Mouse (Mus musculus) ES-E14 (cell line): ENCODE data around the gene Nsun2. TPM values are rescaled to one million over a fixed set of nuclear protein-coding genes. Genes with fewer than 3 reads are reported as not detected.
"Not testable (repeated sequence)": the region's sequence is repeated elsewhere in the genome, so short reads cannot be mapped to it uniquely, and the experiment has no call there.

Source experiments
- DNase-seq: peaks from one replicate; pipeline ENCODE4 v3.0.0-alpha.2; 2013; ENCODE audit warnings: low read depth, low spot score
- H3K27ac ChIP-seq: 2 replicates; pipeline ENCODE4 v1.5.1; 2012; ENCODE audit warnings: low read depth, mild to moderate bottlenecking, low read length, moderate library complexity, mixed read lengths; ENCODE audit not compliant: poor library complexity, insufficient read depth, severe bottlenecking
- H3K36me3 ChIP-seq: 2 replicates; pipeline ENCODE4 v1.6.1; 2012; ENCODE audit warnings: mild to moderate bottlenecking, low read length, moderate library complexity, mixed read lengths; ENCODE audit not compliant: control insufficient read depth, poor library complexity, insufficient read depth, severe bottlenecking
- H3K4me1 ChIP-seq, 2 experiments: fragments of 150-350 bp in 1 of 2; sonication (generic) in 1 of 2; 2 replicates each; pipeline ENCODE4 v1.6.1; 2012; ENCODE audit warnings: low read length in 2 of 2, mild to moderate bottlenecking in 1 of 2, mixed read lengths in 1 of 2; ENCODE audit not compliant: control insufficient read depth in 2 of 2, insufficient read depth in 2 of 2, poor library complexity in 1 of 2
- H3K4me3 ChIP-seq, 2 experiments: fragments of 150-350 bp in 1 of 2; sonication (generic) in 1 of 2; 2 replicates each; pipeline ENCODE4 v1.5.1; 2012; ENCODE audit warnings: low read length in 2 of 2, low read depth in 1 of 2, mild to moderate bottlenecking in 1 of 2, mixed read lengths in 1 of 2; ENCODE audit not compliant: insufficient read depth in 1 of 2, poor library complexity in 1 of 2, severe bottlenecking in 1 of 2
- H3K9ac ChIP-seq: 2 replicates; pipeline ENCODE4 v1.6.1; 2012; ENCODE audit warnings: low read depth, mild to moderate bottlenecking, low read length, mixed read lengths; ENCODE audit not compliant: poor library complexity, insufficient read depth, severe bottlenecking
- H3K9me3 ChIP-seq: fragments of 150-350 bp; sonication (generic); 2 replicates; pipeline ENCODE4 v1.6.1; 2012; ENCODE audit warnings: low read depth, mild to moderate bottlenecking, low read length; ENCODE audit not compliant: control insufficient read depth, insufficient read depth
- CHD2 ChIP-seq: IDR thresholded peaks from 2 replicates; pipeline ENCODE4 v1.6.1; 2014; ENCODE audit warnings: mild to moderate bottlenecking, low read depth, low read length, inconsistent platforms
- HCFC1 ChIP-seq: IDR thresholded peaks from 2 replicates; pipeline ENCODE4 v1.6.1; 2012; ENCODE audit warnings: low read length, inconsistent platforms, borderline replicate concordance; ENCODE audit not compliant: insufficient read depth
- MAFK ChIP-seq: IDR thresholded peaks from 2 replicates; pipeline ENCODE4 v1.6.1; 2014; ENCODE audit warnings: mild to moderate bottlenecking, low read depth, low read length, inconsistent platforms; ENCODE audit not compliant: insufficient read depth
- ZC3H11A ChIP-seq: IDR thresholded peaks from 2 replicates; pipeline ENCODE4 v1.6.1; 2012; ENCODE audit warnings: low read depth, mild to moderate bottlenecking, inconsistent platforms, low read length, borderline replicate concordance
- ZNF384 ChIP-seq: IDR thresholded peaks from 2 replicates; pipeline ENCODE4 v1.6.1; 2012; ENCODE audit warnings: low read depth, low read length, inconsistent platforms
- in situ Hi-C, 2 experiments: fragments of 600-800 bp; cut with MboI; formaldehyde crosslinking; loops; one replicate each; pipeline ENCODE4 v1.15.1; 2025; ENCODE audit warnings: low sequenced_read_pairs in 2 of 2, inconsistent platforms in 1 of 2; ENCODE audit not compliant: unreplicated experiment in 2 of 2
- total RNA-seq: library from RNA; depleted of rRNA; stranded (reverse); fragments of 300-350 nt; gene quantifications from 2 replicates; pipeline ENCODE4 v1.2.3, GENCODE M21; 2012

Gene Nsun2
- total RNA-seq, 1 experiment, result 220 TPM

- Histone ChIP-seq H3K4me1 (peaks cover 0 to 2% of the 10 kb centered on the region in 2 experiments; a peak in 1 of 4 replicates), H3K4me3 (no peak overlapping the region), H3K9me3 (no peaks in the 10 kb centered on the region), H3K27ac (no peak overlapping the region), H3K36me3 (peaks cover 4% of the 10 kb centered on the region; the same call in 1 of the 2 replicates), H3K9ac (no peak overlapping the region)
- in situ Hi-C loops, result no loop called here
- TF ChIP-seq ZNF384 (no peak), CHD2 (no peak), MAFK (no peak)
- DNase-seq, result no peak
These were observed 59.9 kb downstream of the Nsun2 start for GRCm38 (mm10) chr13:69593453-69593852.

- no peak for DNase-seq
- no peak overlapping the region for H3K4me3 ChIP-seq
- no peak for TF ChIP-seq ZC3H11A
- no peak for TF ChIP-seq ZNF384
- TF ChIP-seq MAFK, result no peak
- no peak for TF ChIP-seq HCFC1
- TF ChIP-seq CHD2, result no peak
- no peaks in the 10 kb centered on the region for H3K9me3 ChIP-seq
- no peak overlapping the region for H3K27ac ChIP-seq
- in situ Hi-C loops, result no loop called here
- H3K36me3 ChIP-seq, result peaks cover 4% of the 10 kb centered on the region; the same call in 1 of the 2 replicates
- H3K9ac ChIP-seq, result no peak overlapping the region
- H3K4me1 ChIP-seq, result peaks cover 0 to 2% of the 10 kb centered on the region in 2 experiments; a peak in 1 of 4 replicates
These were observed 61.2 kb downstream of the Nsun2 start for GRCm38 (mm10) chr13:69594577-69595256.

GRCm38 (mm10) chr13:69595911-69596310 lies 62.4 kb downstream of the Nsun2 start:
- TF ChIP-seq ZC3H11A (no peak), HCFC1 (no peak), ZNF384 (no peak)
- no peak for DNase-seq
- no peak overlapping the region for H3K9ac ChIP-seq
- no peak overlapping the region for H3K4me3 ChIP-seq
- no peak overlapping the region for H3K27ac ChIP-seq
- peaks cover 0 to 2% of the 10 kb centered on the region in 2 experiments; a peak in 1 of 4 replicates for H3K4me1 ChIP-seq
- no peaks in the 10 kb centered on the region for H3K9me3 ChIP-seq
- in situ Hi-C loops, result no loop called here
- H3K36me3 ChIP-seq, result peaks cover 4% of the 10 kb centered on the region; the same call in 1 of the 2 replicates

GRCm38 (mm10) chr13:69596515-69596914 lies 63.0 kb downstream of the Nsun2 start:
- Histone ChIP-seq H3K36me3 (peaks cover 1% of the 10 kb centered on the region; the same call in 1 of the 2 replicates), H3K9me3 (no peaks in the 10 kb centered on the region), H3K27ac (no peak overlapping the region), H3K4me1 (peaks cover 0 to 2% of the 10 kb centered on the region in 2 experiments; a peak in 1 of 4 replicates), H3K4me3 (no peak overlapping the region), H3K9ac (no peak overlapping the region)
- no peak for TF ChIP-seq CHD2
- in situ Hi-C loops, result no loop called here
- no peak for DNase-seq

GRCm38 (mm10) chr13:69598867-69599266 lies 65.3 kb downstream of the Nsun2 start:
- no peak for DNase-seq
- H3K9me3 ChIP-seq, result no peaks in the 10 kb centered on the region
- in situ Hi-C loops, result no loop called here
- no peak overlapping the region for H3K9ac ChIP-seq
- H3K4me3 ChIP-seq, result no peak overlapping the region
- TF ChIP-seq ZC3H11A, result no peak
- no peak for TF ChIP-seq ZNF384
- no peak for TF ChIP-seq CHD2
- TF ChIP-seq MAFK, result no peak
- no peak for TF ChIP-seq HCFC1
- no peaks in the 10 kb centered on the region; the same call in 1 of the 2 replicates for H3K36me3 ChIP-seq
- H3K27ac ChIP-seq, result no peak overlapping the region
- no peaks in the 10 kb centered on the region for H3K4me1 ChIP-seq

- in situ Hi-C loops, H3K27ac ChIP-seq, H3K4me1 ChIP-seq, H3K4me3 ChIP-seq, DNase-seq, H3K36me3 ChIP-seq, H3K9me3 ChIP-seq, H3K9ac ChIP-seq: not testable (repeated sequence)
These were observed 67.3 kb downstream of the Nsun2 start for GRCm38 (mm10) chr13:69600863-69601262.
